Mouse (Mus musculus) C2C12 (cell line): ENCODE measurements at regions not wholly inside any gene's neighbourhood (a gene's known extent, or its start where the extent isn't known, plus 50 kb on each side); places are given as distances from the start of the nearest gene placed in this dataset.

Experiments used
- CTCF ChIP-seq: IDR thresholded peaks from one replicate; pipeline ENCODE4 v1.5.1; 2011; ENCODE audit not compliant: control insufficient read depth, insufficient read depth, insufficient read length
- USF1 ChIP-seq: IDR thresholded peaks from one replicate; pipeline ENCODE4 v1.6.1; 2011; ENCODE audit warnings: low read depth, mild to moderate bottlenecking, control low read depth, moderate library complexity

DNA sequence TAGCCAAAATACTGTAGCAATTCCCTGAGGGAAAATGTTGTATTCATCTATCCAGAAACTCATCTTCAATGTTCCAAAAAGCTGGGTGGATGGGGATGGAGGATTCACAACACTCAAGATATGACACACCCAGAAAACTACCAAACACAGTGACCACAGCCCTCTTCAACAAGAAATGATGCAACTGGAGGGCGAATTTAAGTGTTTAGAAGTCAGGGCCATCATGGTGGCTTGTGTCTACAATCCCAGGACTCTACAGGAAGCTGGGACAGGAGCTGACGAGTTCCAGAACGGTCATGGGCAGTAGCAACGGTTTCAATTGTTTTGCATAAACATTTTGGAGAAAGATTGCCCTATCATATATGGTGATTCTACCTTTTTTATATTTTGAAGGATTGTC is 78.8 kb upstream of the Plcb4 start:
- no peak for TF ChIP-seq CTCF
- no peak for TF ChIP-seq USF1
